Comparison of ENCODE assay signal across 31 mouse cellular contexts in the genomic region with DNA sequence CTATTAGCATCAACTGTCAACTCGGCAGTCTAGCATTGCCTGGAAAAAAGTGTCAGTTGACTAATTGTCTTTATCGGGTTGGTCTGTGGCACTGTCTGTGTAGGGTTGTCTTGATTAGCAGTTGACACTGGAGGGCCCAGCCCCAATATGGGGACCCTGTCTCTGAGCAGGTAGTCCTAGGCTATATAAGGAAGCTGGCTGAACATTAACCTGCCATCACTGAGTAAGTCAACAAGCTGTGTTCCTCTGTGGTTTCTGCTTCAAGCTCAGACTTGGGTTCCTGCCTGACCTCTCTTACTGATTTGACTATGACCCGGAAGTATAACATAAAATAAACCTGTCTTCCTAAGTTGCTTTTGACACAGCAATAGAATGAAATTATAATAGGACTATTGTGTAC. TPM values are rescaled to one million over a fixed set of nuclear protein-coding genes. Genes with fewer than 3 reads are reported as not detected.
DNase-seq lines count a peak whose midpoint lies in the region; ATAC-seq and TF ChIP-seq lines count a peak whose summit lies in the region.
"Had no signal": no experiment of that assay in that cellular context is flagged by ENCODE, and none has a peak within 500 bp of the region (broad histone marks: within the 10 kb centered on the region; RNA-seq: fewer than 3 reads in every experiment).

No protein-coding gene starts in this region.

- peak; percentile 44; the same call in 1 of the 2 replicates for ATAC-seq in liver, embryonic 12.5 days
- peak; percentile 81 for ATAC-seq in intestine, embryonic 16.5 days
- peak; percentile 24; the same call in 1 of the 2 replicates for ATAC-seq in liver, embryonic 15.5 days (ENCODE audit: insufficient read depth)
- peak; percentile 78 for ATAC-seq in stomach, postnatal 0 days (ENCODE audit: low FRiP score, low TSS enrichment)
- ATAC-seq: forebrain, embryonic 15.5 days; Patski had no signal

- no peak for TF ChIP-seq EP300 in stomach, postnatal 0 days (optimal IDR thresholded peaks at IDR 0.05)

- intact Hi-C loops in left cerebral cortex, postnatal 25 days (cut with DNase I), result no loop called here

- no peaks in the 10 kb centered on the region for H3K9me3 ChIP-seq in liver, embryonic 12.5 days (replicated peaks)
- H3K9me3 ChIP-seq in intestine, embryonic 16.5 days (ENCODE audit: control insufficient read depth, low read length), result no peaks in the 10 kb centered on the region
- H3K9me3 ChIP-seq in liver, embryonic 15.5 days (replicated peaks), result no peaks in the 10 kb centered on the region
- H3K9me3 ChIP-seq in stomach, postnatal 0 days (ENCODE audit: control insufficient read depth, low read length), result no peaks in the 10 kb centered on the region
- H3K9me3 ChIP-seq: embryonic facial prominence, embryonic 10.5 days; embryonic facial prominence, embryonic 13.5 days; forebrain, embryonic 12.5 days; forebrain, embryonic 15.5 days; heart, embryonic 12.5 days; heart, embryonic 15.5 days; hindbrain, embryonic 10.5 days; hindbrain, embryonic 13.5 days had no signal

- peaks cover 14% of the 10 kb centered on the region for H3K4me1 ChIP-seq in liver, embryonic 12.5 days
- no peaks in the 10 kb centered on the region for H3K4me1 ChIP-seq in intestine, embryonic 16.5 days (ENCODE audit: control insufficient read depth, insufficient read depth, low read length)
- H3K4me1 ChIP-seq in liver, embryonic 15.5 days (replicated peaks), result peaks cover 5% of the 10 kb centered on the region
- no peaks in the 10 kb centered on the region for H3K4me1 ChIP-seq in stomach, postnatal 0 days (replicated peaks; ENCODE audit: control insufficient read depth, insufficient read depth)
- H3K4me1 ChIP-seq: embryonic facial prominence, embryonic 10.5 days; embryonic facial prominence, embryonic 13.5 days; forebrain, embryonic 12.5 days; forebrain, embryonic 15.5 days; heart, embryonic 12.5 days; heart, embryonic 15.5 days; hindbrain, embryonic 10.5 days; hindbrain, embryonic 13.5 days had no signal

- no peak for DNase-seq in liver
- no peak for DNase-seq in stomach, postnatal 0 days (ENCODE audit: low spot score)
- no peak for DNase-seq in left cerebral cortex, postnatal 25 days (ENCODE audit: low spot score in 2 of 2)
- no peak for DNase-seq in urinary bladder, postnatal 10 days (ENCODE audit: low spot score)
- DNase-seq: adrenal gland, adult 2 months; adrenal gland, postnatal 14 days; B cell, adult 2 months; cerebellum, adult 11 months; cerebellum, adult 8-10 months; cerebellum, postnatal 10 days; cerebellum, postnatal 36 days; embryo, embryonic 11 days; gastrocnemius, postnatal 25 days; heart, adult 18-20 months; heart, postnatal 10 days; heart, postnatal 36 days had no signal

- no peak for TF ChIP-seq CTCF in stomach, postnatal 0 days (IDR thresholded peaks at IDR 0.05; ENCODE audit: low read depth)

- no peak overlapping the region for H3K9ac ChIP-seq in liver, embryonic 12.5 days
- no peak overlapping the region for H3K9ac ChIP-seq in intestine, embryonic 16.5 days (ENCODE audit: low read depth, low read length)
- no peak overlapping the region for H3K9ac ChIP-seq in liver, embryonic 15.5 days
- no peak overlapping the region for H3K9ac ChIP-seq in stomach, postnatal 0 days (ENCODE audit: low read length)
- H3K9ac ChIP-seq: embryonic facial prominence, embryonic 13.5 days; forebrain, embryonic 12.5 days; forebrain, embryonic 15.5 days; heart, embryonic 12.5 days; heart, embryonic 15.5 days; hindbrain, embryonic 13.5 days had no signal

- H3K4me3 ChIP-seq in liver, embryonic 12.5 days, result no peak overlapping the region
- no peak overlapping the region for H3K4me3 ChIP-seq in intestine, embryonic 16.5 days (ENCODE audit: low read length)
- no peak overlapping the region for H3K4me3 ChIP-seq in liver, embryonic 15.5 days (replicated peaks)
- no peak overlapping the region for H3K4me3 ChIP-seq in stomach, postnatal 0 days (ENCODE audit: low read depth, low read length)
- H3K4me3 ChIP-seq: embryonic facial prominence, embryonic 10.5 days; embryonic facial prominence, embryonic 13.5 days; erythroblast, embryonic 14.5 days; forebrain, embryonic 12.5 days; forebrain, embryonic 15.5 days; heart, embryonic 12.5 days; heart, embryonic 15.5 days; hindbrain, embryonic 10.5 days; hindbrain, embryonic 13.5 days had no signal

- no peaks in the 10 kb centered on the region for H3K27me3 ChIP-seq in liver, embryonic 12.5 days (replicated peaks)
- H3K27me3 ChIP-seq in intestine, embryonic 16.5 days (replicated peaks; ENCODE audit: control insufficient read depth, insufficient read depth, low read length), result no peaks in the 10 kb centered on the region
- H3K27me3 ChIP-seq in liver, embryonic 15.5 days, result no peaks in the 10 kb centered on the region
- no peaks in the 10 kb centered on the region for H3K27me3 ChIP-seq in stomach, postnatal 0 days (ENCODE audit: control insufficient read depth, insufficient read depth, low read length)
- H3K27me3 ChIP-seq: CH12.LX; embryonic facial prominence, embryonic 13.5 days; forebrain, embryonic 12.5 days; forebrain, embryonic 15.5 days; heart, embryonic 12.5 days; heart, embryonic 15.5 days; hindbrain, embryonic 13.5 days; Patski had no signal

- WGBS in liver, embryonic 12.5 days (ENCODE audit: insufficient replicate concordance), result 71% methylated on average over 3 of the region's 3 CpGs
- 78% methylated on average over 3 of the region's 3 CpGs for WGBS in intestine, embryonic 16.5 days
- WGBS in liver, embryonic 15.5 days (ENCODE audit: insufficient replicate concordance), result 73% methylated on average over 3 of the region's 3 CpGs
- WGBS in stomach, postnatal 0 days, result 80% methylated on average over 3 of the region's 3 CpGs

- no peak overlapping the region for H3K4me2 ChIP-seq in liver, embryonic 12.5 days
- no peak overlapping the region for H3K4me2 ChIP-seq in intestine, embryonic 16.5 days (ENCODE audit: low read depth, low read length)
- H3K4me2 ChIP-seq in liver, embryonic 15.5 days, result no peak overlapping the region
- H3K4me2 ChIP-seq in stomach, postnatal 0 days (replicated peaks; ENCODE audit: low read depth), result no peak overlapping the region
- H3K4me2 ChIP-seq: embryonic facial prominence, embryonic 13.5 days; forebrain, embryonic 12.5 days; forebrain, embryonic 15.5 days; heart, embryonic 12.5 days; heart, embryonic 15.5 days; hindbrain, embryonic 13.5 days had no signal

- no peak overlapping the region for H3K27ac ChIP-seq in liver, embryonic 12.5 days
- no peak overlapping the region for H3K27ac ChIP-seq in intestine, embryonic 16.5 days (ENCODE audit: low read length)
- no peak overlapping the region for H3K27ac ChIP-seq in liver, embryonic 15.5 days (replicated peaks)
- no peak overlapping the region for H3K27ac ChIP-seq in stomach, postnatal 0 days (replicated peaks)
- H3K27ac ChIP-seq: embryonic facial prominence, embryonic 10.5 days; embryonic facial prominence, embryonic 13.5 days; forebrain, embryonic 12.5 days; forebrain, embryonic 15.5 days; heart, embryonic 15.5 days; hindbrain, embryonic 10.5 days; hindbrain, embryonic 13.5 days had no signal

- H3K36me3 ChIP-seq in liver, embryonic 12.5 days, result peaks cover 87% of the 10 kb centered on the region
- H3K36me3 ChIP-seq in intestine, embryonic 16.5 days (ENCODE audit: control insufficient read depth, insufficient read depth, low read length), result peaks cover 6% of the 10 kb centered on the region
- peaks cover 79% of the 10 kb centered on the region for H3K36me3 ChIP-seq in liver, embryonic 15.5 days (replicated peaks)
- no peaks in the 10 kb centered on the region for H3K36me3 ChIP-seq in stomach, postnatal 0 days (ENCODE audit: control insufficient read depth, insufficient read depth, low read length)
- H3K36me3 ChIP-seq: forebrain, embryonic 15.5 days had no signal

RNA-seq across cellular contexts. Expression of a gene that starts 7.4 kb away (rescaled TPM):
- polyA plus RNA-seq in liver, embryonic 12.5 days (2016; fragmentation: Nextera tagmentation; extraction: Ambion mirVana), result 21.3 and 24.3 TPM in 2 replicates
- polyA plus RNA-seq in intestine, embryonic 16.5 days (2015; fragmentation: Nextera tagmentation; extraction: Ambion mirVana), result 13.2 and 17.3 TPM in 2 replicates
- polyA plus RNA-seq in liver, embryonic 15.5 days (2015; fragmentation: Nextera tagmentation; extraction: Ambion mirVana), result 16.6 and 17.6 TPM in 2 replicates
- 4.3 and 5.2 TPM in 2 replicates for polyA plus RNA-seq in stomach, postnatal 0 days (2015; fragmentation: Nextera tagmentation; extraction: Ambion mirVana)
- total RNA-seq in left cerebral cortex, postnatal 25 days (2021), result not detected
- total RNA-seq: gastrocnemius, adult 8-10 months; gastrocnemius, postnatal 25 days; heart, adult 18-20 months; heart, postnatal 36 days had no signal
- polyA plus RNA-seq: adrenal gland, adult 2 months had no signal

RNA-seq across cellular contexts. Expression of a gene that starts 7.9 kb away (rescaled TPM):
- polyA plus RNA-seq in liver, embryonic 12.5 days (2016; fragmentation: Nextera tagmentation; extraction: Ambion mirVana), result 797 and 813 TPM in 2 replicates
- 602 and 654 TPM in 2 replicates for polyA plus RNA-seq in intestine, embryonic 16.5 days (2015; fragmentation: Nextera tagmentation; extraction: Ambion mirVana)
- 349 and 436 TPM in 2 replicates for polyA plus RNA-seq in liver, embryonic 15.5 days (2015; fragmentation: Nextera tagmentation; extraction: Ambion mirVana)
- 843 and 974 TPM in 2 replicates for polyA plus RNA-seq in stomach, postnatal 0 days (2015; fragmentation: Nextera tagmentation; extraction: Ambion mirVana)
- 100 to 1,000 TPM; 180 to 187 TPM for total RNA-seq in left cerebral cortex, postnatal 25 days (2021)

RNA-seq across cellular contexts. Expression of a gene that starts 8.0 kb away (rescaled TPM):
- polyA plus RNA-seq in liver, embryonic 12.5 days (2016; fragmentation: Nextera tagmentation; extraction: Ambion mirVana), result 48.4 and 51.0 TPM in 2 replicates
- 35.6 and 39.7 TPM in 2 replicates for polyA plus RNA-seq in intestine, embryonic 16.5 days (2015; fragmentation: Nextera tagmentation; extraction: Ambion mirVana)
- polyA plus RNA-seq in liver, embryonic 15.5 days (2015; fragmentation: Nextera tagmentation; extraction: Ambion mirVana), result 25.8 and 26.7 TPM in 2 replicates
- 52.3 and 54.4 TPM in 2 replicates for polyA plus RNA-seq in stomach, postnatal 0 days (2015; fragmentation: Nextera tagmentation; extraction: Ambion mirVana)
- total RNA-seq in left cerebral cortex, postnatal 25 days (2021), result 10 to 100 TPM; 26.5 to 30.4 TPM

RNA-seq across cellular contexts. Expression of a gene that starts 17.0 kb away (rescaled TPM):
- 1,522 and 1,647 TPM in 2 replicates for polyA plus RNA-seq in liver, embryonic 12.5 days (2016; fragmentation: Nextera tagmentation; extraction: Ambion mirVana)
- polyA plus RNA-seq in intestine, embryonic 16.5 days (2015; fragmentation: Nextera tagmentation; extraction: Ambion mirVana), result 1,525 and 1,563 TPM in 2 replicates
- 821 and 1,046 TPM in 2 replicates for polyA plus RNA-seq in liver, embryonic 15.5 days (2015; fragmentation: Nextera tagmentation; extraction: Ambion mirVana)
- polyA plus RNA-seq in stomach, postnatal 0 days (2015; fragmentation: Nextera tagmentation; extraction: Ambion mirVana), result 1,988 and 2,229 TPM in 2 replicates
- 1,000 to 10,000 TPM; 1,051 to 1,052 TPM for total RNA-seq in left cerebral cortex, postnatal 25 days (2021)

RNA-seq across cellular contexts. Expression of a gene that starts 20.9 kb away (rescaled TPM):
- polyA plus RNA-seq in liver, embryonic 12.5 days (2016; fragmentation: Nextera tagmentation; extraction: Ambion mirVana), result 28.5 and 29.0 TPM in 2 replicates
- 21.0 and 24.2 TPM in 2 replicates for polyA plus RNA-seq in intestine, embryonic 16.5 days (2015; fragmentation: Nextera tagmentation; extraction: Ambion mirVana)
- polyA plus RNA-seq in liver, embryonic 15.5 days (2015; fragmentation: Nextera tagmentation; extraction: Ambion mirVana), result 17.9 and 18.8 TPM in 2 replicates
- polyA plus RNA-seq in stomach, postnatal 0 days (2015; fragmentation: Nextera tagmentation; extraction: Ambion mirVana), result 6.9 and 10.3 TPM in 2 replicates
- 1 to 10 TPM; 3.8 to 5.9 TPM for total RNA-seq in left cerebral cortex, postnatal 25 days (2021)
- polyA plus RNA-seq: erythroblast, embryonic 14.5 days had no signal

Comparison
In these comparisons a context has a peak if more than half of its experiments do, and no peak if none do; other contexts are left out.
1. ATAC-seq: peak in every context shown above with its lines; median percentile 81 in intestine, embryonic 16.5 days; 78 in stomach, postnatal 0 days; 44 in liver, embryonic 12.5 days; 24 in liver, embryonic 15.5 days.